Comparison of ENCODE assay signal across 21 mouse cellular contexts in genomic region chr3:98260534-98260933, GRCm38 (mm10). TPM values are rescaled to one million over a fixed set of nuclear protein-coding genes. Genes with fewer than 3 reads are reported as not detected.
"Had no signal": no experiment of that assay in that cellular context is flagged by ENCODE, and none has a peak within 500 bp of the region (broad histone marks: within the 10 kb centered on the region; RNA-seq: fewer than 3 reads in every experiment).

No protein-coding gene starts in this region.

- DNase-seq: layer of hippocampus, adult 9-11 months; liver; liver, embryonic 13.5 days; lung, embryonic 14.5 days; right cerebral cortex, adult 18-20 months; right cerebral cortex, postnatal 14 days; right cerebral cortex, postnatal 4 days; thymus, adult 18-20 months; thymus, postnatal 36 days had no signal

- H3K36me3 ChIP-seq: limb, embryonic 10.5 days; limb, embryonic 13.5 days; liver, embryonic 13.5 days; midbrain, embryonic 12.5 days; midbrain, embryonic 15.5 days; neural tube, embryonic 12.5 days; neural tube, embryonic 15.5 days had no signal

- H3K27ac ChIP-seq: limb, embryonic 10.5 days; limb, embryonic 13.5 days; liver, embryonic 13.5 days; macrophage; midbrain, embryonic 12.5 days; midbrain, embryonic 15.5 days; neural tube, embryonic 12.5 days; neural tube, embryonic 15.5 days had no signal

- H3K9me3 ChIP-seq: limb, embryonic 10.5 days; limb, embryonic 13.5 days; liver, embryonic 13.5 days; midbrain, embryonic 12.5 days; midbrain, embryonic 15.5 days; neural tube, embryonic 12.5 days; neural tube, embryonic 15.5 days had no signal

- H3K4me2 ChIP-seq: limb, embryonic 13.5 days; liver, embryonic 13.5 days; lung, embryonic 14.5 days; midbrain, embryonic 12.5 days; midbrain, embryonic 15.5 days; neural tube, embryonic 12.5 days; neural tube, embryonic 15.5 days had no signal

- H3K27me3 ChIP-seq: limb, embryonic 13.5 days; liver, embryonic 13.5 days; midbrain, embryonic 12.5 days; midbrain, embryonic 15.5 days; neural tube, embryonic 12.5 days; neural tube, embryonic 15.5 days had no signal

- ATAC-seq: lung, postnatal 0 days; midbrain, embryonic 15.5 days had no signal

- H3K4me1 ChIP-seq: limb, embryonic 10.5 days; midbrain, embryonic 12.5 days; midbrain, embryonic 15.5 days; neural tube, embryonic 12.5 days; neural tube, embryonic 15.5 days had no signal

- H3K9ac ChIP-seq: limb, embryonic 13.5 days; liver, embryonic 13.5 days; lung, embryonic 14.5 days; midbrain, embryonic 12.5 days; midbrain, embryonic 15.5 days; neural tube, embryonic 12.5 days; neural tube, embryonic 15.5 days had no signal

- H3K4me3 ChIP-seq: layer of hippocampus, adult 2 months; limb, embryonic 10.5 days; limb, embryonic 13.5 days; liver, embryonic 13.5 days; midbrain, embryonic 12.5 days; midbrain, embryonic 15.5 days; neural tube, embryonic 12.5 days; neural tube, embryonic 15.5 days had no signal

RNA-seq across cellular contexts. Expression of gene Hmgcs2, which starts 19.7 kb away (rescaled TPM):
- polyA plus RNA-seq: macrophage had no signal

RNA-seq across cellular contexts. Expression of gene Reg4, which starts 38.6 kb away (rescaled TPM):
- polyA plus RNA-seq: limb, embryonic 10.5 days; limb, embryonic 13.5 days; liver, embryonic 13.5 days; lung, embryonic 14.5 days; lung, postnatal 0 days; macrophage; midbrain, embryonic 12.5 days; midbrain, embryonic 15.5 days; neural tube, embryonic 12.5 days; neural tube, embryonic 15.5 days; stomach, embryonic 14.5 days; stomach, postnatal 0 days; urinary bladder, adult 2 months had no signal
